Mouse (Mus musculus) stomach, embryonic 16.5 days (tissue): ENCODE measurements around the gene Mark3. TPM values are rescaled to one million over a fixed set of nuclear protein-coding genes. Genes with fewer than 3 reads are reported as not detected.

ENCODE experiments used
- ATAC-seq: fragments of 200-750 bp; cut with Nextera tagmentation; 2 replicates; pipeline ENCODE4 v1.8.0; 2017; ENCODE audit warnings: moderate number of reproducible peaks, moderate TSS enrichment; ENCODE audit not compliant: insufficient read depth, low FRiP score
- H3K27ac ChIP-seq: fragments of 300-500 bp; sonication (generic); 2 replicates; pipeline ENCODE4 v1.5.1; 2014; ENCODE audit warnings: low read length
- H3K27me3 ChIP-seq: fragments of 300-500 bp; sonication (generic); 2 replicates; pipeline ENCODE4 v1.6.1; 2014; ENCODE audit warnings: low read length, control low read depth, mixed read lengths; ENCODE audit not compliant: control insufficient read depth, insufficient read depth
- H3K36me3 ChIP-seq: fragments of 300-500 bp; sonication (generic); 2 replicates; pipeline ENCODE4 v1.6.1; 2014; ENCODE audit warnings: low read length; ENCODE audit not compliant: control insufficient read depth, insufficient read depth
- H3K4me1 ChIP-seq: fragments of 300-500 bp; sonication (generic); 2 replicates; pipeline ENCODE4 v1.6.1; 2014; ENCODE audit warnings: low read length, control low read depth, mixed read lengths; ENCODE audit not compliant: control insufficient read depth, insufficient read depth
- H3K4me2 ChIP-seq: fragments of 300-500 bp; sonication (generic); 2 replicates; pipeline ENCODE4 v1.6.1; 2014; ENCODE audit warnings: low read depth, low read length, mixed read lengths
- H3K4me3 ChIP-seq: fragments of 300-500 bp; sonication (generic); replicated peaks from 2 replicates; pipeline ENCODE4 v1.5.1; 2014; ENCODE audit warnings: mild to moderate bottlenecking, low read length
- H3K9ac ChIP-seq: fragments of 300-500 bp; sonication (generic); 2 replicates; pipeline ENCODE4 v1.6.1; 2014; ENCODE audit warnings: low read length
- H3K9me3 ChIP-seq: fragments of 300-500 bp; sonication (generic); replicated peaks from 2 replicates; pipeline ENCODE4 v1.6.1; 2016; ENCODE audit warnings: low read length, control low read depth; ENCODE audit not compliant: control insufficient read depth
- WGBS: fragments of 180-500 bp; shearing (Covaris S2); extraction: QIAGEN DNeasy Blood & Tissue Kit; methylation state at CpG from one replicate; pipeline ENCODE4 v1.1.7; 2014; 5-methylcytosine and 5-hydroxymethylcytosine counted together
- polyA plus RNA-seq: library from polyadenylated mRNA; unstranded; fragments of >200 nt; fragmentation: Nextera tagmentation; extraction: Ambion mirVana; gene quantifications from 2 replicates; pipeline ENCODE4 v1.2.1, GENCODE M21; 2015

Gene Mark3
- 17.6 and 20.1 TPM in 2 replicates for polyA plus RNA-seq

- no peaks in the 10 kb centered on the region for H3K9me3 ChIP-seq
- under 1% methylated on average over 75 of the region's 75 CpGs for WGBS
- peak within 1 kb of the TSS; percentile 99 for H3K4me3 ChIP-seq
Measured at GRCm38 (mm10) chr12:111574074-111574886, at the start of gene Mark3. Mark3 (plus strand) TSS chr12:111574523.

GRCm38 (mm10) chr12:111524883-111525282 is 49.4 kb upstream of the Mark3 start:
- H3K27me3 ChIP-seq, result no peaks in the 10 kb centered on the region
- H3K4me3 ChIP-seq, result no peak overlapping the region
- 75% methylated on average over 3 of the region's 3 CpGs for WGBS
- no peak for ATAC-seq
- no peaks in the 10 kb centered on the region; the same call in 1 of the 2 replicates for H3K9me3 ChIP-seq
- no peak overlapping the region for H3K4me2 ChIP-seq
- H3K4me1 ChIP-seq, result no peaks in the 10 kb centered on the region
- no peak overlapping the region for H3K27ac ChIP-seq
- no peaks in the 10 kb centered on the region for H3K36me3 ChIP-seq
- no peak overlapping the region for H3K9ac ChIP-seq

More at GRCm38 (mm10) chr12:111574074-111574886, at the start of gene Mark3:
- H3K4me1 ChIP-seq, result peaks cover 18% of the 10 kb centered on the region
- peak; percentile 98 for ATAC-seq
- H3K9ac ChIP-seq, result peak within 1 kb of the TSS; percentile 99
- H3K36me3 ChIP-seq, result no peaks in the 10 kb centered on the region
- H3K4me2 ChIP-seq, result peak within 1 kb of the TSS; percentile 92
- no peaks in the 10 kb centered on the region for H3K27me3 ChIP-seq
- peak within 1 kb of the TSS; percentile 93 for H3K27ac ChIP-seq

- 58% methylated on average over 8 of the region's 8 CpGs for WGBS
- Histone ChIP-seq H3K9ac (no peak overlapping the region), H3K9me3 (no peaks in the 10 kb centered on the region), H3K27ac (no peak overlapping the region), H3K27me3 (no peaks in the 10 kb centered on the region), H3K4me1 (no peaks in the 10 kb centered on the region), H3K4me2 (no peak overlapping the region), H3K4me3 (no peak overlapping the region), H3K36me3 (no peaks in the 10 kb centered on the region)
- ATAC-seq, result no peak
Measured at GRCm38 (mm10) chr12:111527643-111528281, 46.6 kb upstream of the Mark3 start.

- ATAC-seq, result no peak
- no peaks in the 10 kb centered on the region for H3K27me3 ChIP-seq
- WGBS, result 13% methylated on average over 8 of the region's 8 CpGs
Measured at GRCm38 (mm10) chr12:111529192-111529591, 45.1 kb upstream of the Mark3 start.

GRCm38 (mm10) chr12:111533096-111533794 is 41.1 kb upstream of the Mark3 start:
- no peak overlapping the region for H3K4me2 ChIP-seq
- H3K27ac ChIP-seq, result no peak overlapping the region
- H3K4me1 ChIP-seq, result peaks cover 13% of the 10 kb centered on the region
- H3K27me3 ChIP-seq, result no peaks in the 10 kb centered on the region
- no peak overlapping the region for H3K4me3 ChIP-seq
- no peaks in the 10 kb centered on the region for H3K36me3 ChIP-seq
- 56% methylated on average over 11 of the region's 11 CpGs for WGBS
- H3K9me3 ChIP-seq, result no peaks in the 10 kb centered on the region
- no peak for ATAC-seq
- no peak overlapping the region for H3K9ac ChIP-seq

More at GRCm38 (mm10) chr12:111529192-111529591, 45.1 kb upstream of the Mark3 start:
- no peak overlapping the region for H3K9ac ChIP-seq
- H3K27ac ChIP-seq, result no peak overlapping the region
- H3K9me3 ChIP-seq, result no peaks in the 10 kb centered on the region
- no peak overlapping the region for H3K4me3 ChIP-seq
- no peak overlapping the region for H3K4me2 ChIP-seq
- H3K36me3 ChIP-seq, result no peaks in the 10 kb centered on the region
- no peaks in the 10 kb centered on the region for H3K4me1 ChIP-seq

GRCm38 (mm10) chr12:111535281-111535680 is 39.0 kb upstream of the Mark3 start:
- 39% methylated on average over 6 of the region's 6 CpGs for WGBS
- H3K9ac ChIP-seq, result no peak overlapping the region
- no peak for ATAC-seq
- 0 out of 2 replicates have a peak, but pooled peaks cover 7% of the 10 kb centered on the region for H3K36me3 ChIP-seq
- H3K27me3 ChIP-seq, result no peaks in the 10 kb centered on the region
- H3K4me1 ChIP-seq, result peaks cover 22% of the 10 kb centered on the region
- no peak overlapping the region for H3K4me3 ChIP-seq
- no peaks in the 10 kb centered on the region for H3K9me3 ChIP-seq
- no peak overlapping the region for H3K4me2 ChIP-seq
- peak overlapping the region; percentile 18 for H3K27ac ChIP-seq

- no peaks in the 10 kb centered on the region for H3K9me3 ChIP-seq
- H3K4me3 ChIP-seq, result no peak overlapping the region
- WGBS, result 60% methylated on average over 5 of the region's 5 CpGs
- H3K9ac ChIP-seq, result no peak overlapping the region
- H3K4me1 ChIP-seq, result peaks cover 22% of the 10 kb centered on the region
- no peak for ATAC-seq
- H3K4me2 ChIP-seq, result no peak overlapping the region
- H3K27ac ChIP-seq, result peak overlapping the region; percentile 18; the same call in 1 of the 2 replicates
- no peaks in the 10 kb centered on the region for H3K27me3 ChIP-seq
- H3K36me3 ChIP-seq, result 0 out of 2 replicates have a peak, but pooled peaks cover 7% of the 10 kb centered on the region
Measured at GRCm38 (mm10) chr12:111535762-111536161, 38.6 kb upstream of the Mark3 start.

- Histone ChIP-seq H3K4me1 (peaks cover 26% of the 10 kb centered on the region), H3K9me3 (no peaks in the 10 kb centered on the region), H3K4me3 (peak overlapping the region; percentile 84), H3K9ac (peak overlapping the region; percentile 82), H3K36me3 (0 out of 2 replicates have a peak, but pooled peaks cover 11% of the 10 kb centered on the region), H3K27me3 (no peaks in the 10 kb centered on the region), H3K4me2 (peak overlapping the region; percentile 69), H3K27ac (peak overlapping the region; percentile 64)
- no peak for ATAC-seq
- 45% methylated on average over 4 of the region's 4 CpGs for WGBS
Measured at GRCm38 (mm10) chr12:111536746-111537145, 37.6 kb upstream of the Mark3 start.
